Mouse (Mus musculus) adrenal gland, postnatal 4 days (tissue): ENCODE results near the gene Serbp1. TPM values are rescaled to one million over a fixed set of nuclear protein-coding genes. Genes with fewer than 3 reads are reported as not detected.

Source experiments
- DNase-seq, 2 experiments: peaks; one replicate each; pipeline ENCODE4 v3.0.0; 2021 to 2022; ENCODE audit warnings: low spot score in 2 of 2, mixed read lengths in 2 of 2
- total RNA-seq, 2 experiments: library from RNA; stranded (reverse); gene quantifications; 2 replicates each; pipeline ENCODE4 v1.2.3; 2021

Gene Serbp1
- total RNA-seq, 2 experiments from 2014 or later = 354 to 387 TPM

DNA sequence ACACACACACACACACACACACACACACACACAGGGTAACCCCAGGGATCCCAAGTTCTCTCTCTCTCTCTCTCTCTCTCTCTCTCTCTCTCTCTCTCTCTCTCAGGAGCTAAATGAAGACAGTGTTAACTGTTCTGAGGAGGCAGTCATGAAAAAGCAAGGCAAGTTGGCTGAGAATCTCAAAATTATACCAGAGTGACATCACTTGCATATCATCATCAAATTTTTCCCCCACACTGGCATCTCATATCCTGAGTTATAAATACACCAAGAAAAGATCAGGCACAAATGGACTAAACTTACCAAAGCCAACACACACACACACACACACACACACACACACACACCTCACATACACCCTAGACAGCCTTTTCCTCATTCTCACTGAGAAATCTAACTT, 7.0 kb upstream of the Serbp1 start:
- DNase-seq = no peak

DNA sequence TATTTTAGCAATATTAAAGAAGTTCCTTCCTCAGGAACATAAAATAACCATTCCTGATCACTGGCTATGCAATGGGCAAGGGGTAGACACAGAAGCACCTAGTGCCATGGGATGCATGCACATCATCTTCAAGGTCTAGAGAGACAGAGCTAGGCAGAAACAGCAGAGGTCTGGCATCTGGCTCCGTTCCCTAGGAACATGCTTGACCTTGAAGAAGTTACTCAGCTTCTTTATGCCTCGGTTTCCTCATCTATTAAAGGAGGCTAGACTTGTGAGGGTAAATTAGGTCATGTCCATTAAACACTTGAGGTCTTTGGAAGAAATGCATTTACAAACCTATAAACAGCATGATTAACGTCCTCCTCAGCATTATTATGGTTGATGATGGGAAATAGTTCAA, 2.3 kb upstream of the Serbp1 start:
- no peak for DNase-seq

DNA sequence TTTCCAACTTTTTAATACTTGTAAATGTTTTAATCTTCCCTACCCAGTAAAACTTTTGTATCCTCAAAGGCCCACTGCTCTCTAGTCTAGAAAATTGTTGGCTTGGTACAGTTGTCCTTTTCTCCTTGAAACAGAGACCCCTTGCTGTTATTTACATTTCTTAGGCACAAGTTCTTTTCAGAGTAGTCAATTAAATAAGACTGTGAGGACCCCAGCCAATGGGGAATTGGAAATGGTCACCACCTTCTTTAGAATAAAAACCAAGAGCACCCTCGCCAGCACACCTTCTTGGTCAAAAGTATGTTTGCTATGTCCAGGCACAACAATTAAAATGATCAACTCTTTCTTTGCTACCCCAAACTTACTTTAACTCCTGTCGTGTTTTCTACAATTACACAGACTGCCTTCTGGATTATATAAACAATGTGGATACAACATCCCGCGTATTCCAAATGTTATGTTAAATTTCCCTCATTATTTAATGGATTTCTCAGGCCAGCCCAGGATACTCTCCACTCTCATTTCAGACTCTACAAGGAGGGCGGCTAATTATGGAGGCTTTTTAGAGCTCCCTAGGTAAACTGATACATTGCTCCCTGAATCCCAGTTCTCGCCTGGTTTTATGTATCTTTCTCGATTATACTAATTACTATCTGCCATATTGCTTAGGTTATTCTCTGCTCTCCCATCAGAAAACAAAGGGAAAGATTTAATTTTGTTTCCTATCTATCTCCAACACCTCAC, 1.3 kb upstream of the Serbp1 start:
- DNase-seq = no peak

DNA sequence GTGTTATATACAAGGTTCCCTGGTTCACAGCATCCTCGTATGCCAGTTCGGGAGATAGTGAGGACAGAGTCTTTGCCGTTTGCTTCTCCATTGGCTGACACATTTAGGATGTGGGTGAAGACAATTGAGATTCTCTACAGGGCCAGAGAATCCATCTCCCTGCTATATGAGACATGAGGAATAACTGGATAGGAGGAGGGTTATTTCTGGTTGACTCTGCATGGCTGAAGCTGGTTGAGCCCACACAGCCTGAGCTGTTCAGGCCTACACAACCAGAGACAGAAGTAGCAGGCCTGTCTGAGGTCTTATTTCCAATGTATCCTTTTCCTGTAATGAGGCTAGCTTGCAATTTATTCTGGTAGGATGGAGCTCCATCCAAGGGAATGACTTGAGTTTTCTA, 3.3 kb downstream of the Serbp1 start:
- no peak for DNase-seq

DNA sequence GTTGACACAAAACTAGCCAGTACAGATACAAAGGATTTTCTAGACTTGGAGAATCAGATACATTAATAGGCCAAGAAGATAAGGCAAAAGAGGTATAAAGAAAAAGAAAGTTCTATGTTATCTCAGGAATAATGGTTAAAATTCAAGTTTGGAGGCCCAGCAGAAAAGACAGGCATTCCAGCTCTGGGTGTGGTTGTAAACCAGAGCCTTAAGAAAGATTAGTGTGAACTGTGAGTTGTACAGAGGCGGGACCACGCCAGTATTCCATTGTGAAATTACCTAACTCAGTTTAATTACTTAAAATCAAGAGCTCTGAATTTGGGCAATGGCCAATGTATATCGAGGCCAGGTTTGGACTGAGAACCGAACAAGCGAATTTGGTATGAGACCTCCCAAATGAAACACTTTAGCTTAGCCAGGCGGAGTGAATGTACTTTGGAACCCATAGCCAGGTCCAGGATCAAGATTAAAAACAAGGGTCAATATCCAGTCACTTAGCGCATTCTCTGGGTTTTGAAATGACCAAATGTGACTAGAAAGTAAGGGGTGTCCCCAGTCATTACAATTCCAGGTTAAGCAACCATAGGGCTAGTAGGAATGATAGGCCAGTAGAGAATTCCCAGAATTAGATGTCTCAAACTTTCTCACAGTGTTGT, 5.9 kb downstream of the Serbp1 start:
- no peak for DNase-seq

DNA sequence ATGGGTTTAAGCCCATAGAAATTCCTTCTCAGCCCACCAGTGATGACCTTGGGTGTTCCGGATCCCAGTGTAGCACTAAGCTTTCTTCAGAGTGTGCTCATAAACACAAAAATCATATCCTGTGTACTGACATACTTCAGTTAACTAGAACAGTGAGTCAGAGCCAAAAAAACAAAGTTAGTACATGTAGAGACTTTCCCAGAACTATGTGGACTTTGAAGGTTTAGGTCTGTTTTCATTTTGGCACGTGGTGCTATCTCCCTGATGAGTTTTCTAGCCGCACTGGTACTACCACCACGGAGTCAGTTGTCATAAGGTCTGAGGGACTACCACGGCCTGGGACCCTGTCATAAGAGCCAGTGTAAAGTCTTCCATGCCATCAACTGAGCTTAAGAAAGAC, 6.5 kb downstream of the Serbp1 start:
- DNase-seq = no peak

DNA sequence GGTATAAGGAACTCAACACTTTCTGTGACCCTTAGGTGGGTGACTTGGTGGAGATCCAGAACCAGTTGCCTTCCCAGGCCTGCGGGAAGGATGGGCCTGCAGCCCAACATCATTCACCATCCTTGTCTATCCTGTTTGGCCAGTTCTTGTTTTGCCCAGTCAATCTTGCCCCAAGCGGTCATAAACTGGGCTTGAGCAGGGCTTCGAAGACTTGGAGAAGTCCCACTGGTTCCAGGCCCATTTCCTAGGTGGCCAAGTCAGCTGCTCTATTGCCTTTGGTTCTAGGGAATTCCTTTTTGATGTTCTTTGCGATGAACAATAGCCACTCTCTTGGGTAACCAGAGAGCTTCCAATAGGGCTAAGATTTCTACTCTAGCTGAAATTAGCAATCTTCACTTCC, 13.1 kb downstream of the Serbp1 start:
- DNase-seq = no peak

DNA sequence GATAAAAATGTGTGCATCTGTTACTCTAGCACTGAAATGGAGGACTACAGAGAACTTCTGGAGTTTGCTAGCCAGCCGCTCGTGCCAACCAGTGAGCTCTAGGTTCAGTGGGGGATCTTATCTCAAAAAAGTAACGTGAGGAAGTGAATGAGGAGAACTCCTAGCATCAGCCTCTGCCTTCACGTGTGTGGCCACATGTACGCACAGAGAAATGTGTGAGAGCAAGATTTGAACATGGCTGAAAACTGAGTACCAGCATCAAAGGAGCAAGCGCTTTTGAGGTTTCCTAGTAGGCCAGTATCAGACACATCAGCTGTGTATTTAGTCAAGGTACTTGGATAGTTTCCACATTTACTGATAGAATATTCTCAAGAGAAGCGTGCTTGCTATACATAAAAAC, 27.0 kb downstream of the Serbp1 start:
- no peak for DNase-seq

DNA sequence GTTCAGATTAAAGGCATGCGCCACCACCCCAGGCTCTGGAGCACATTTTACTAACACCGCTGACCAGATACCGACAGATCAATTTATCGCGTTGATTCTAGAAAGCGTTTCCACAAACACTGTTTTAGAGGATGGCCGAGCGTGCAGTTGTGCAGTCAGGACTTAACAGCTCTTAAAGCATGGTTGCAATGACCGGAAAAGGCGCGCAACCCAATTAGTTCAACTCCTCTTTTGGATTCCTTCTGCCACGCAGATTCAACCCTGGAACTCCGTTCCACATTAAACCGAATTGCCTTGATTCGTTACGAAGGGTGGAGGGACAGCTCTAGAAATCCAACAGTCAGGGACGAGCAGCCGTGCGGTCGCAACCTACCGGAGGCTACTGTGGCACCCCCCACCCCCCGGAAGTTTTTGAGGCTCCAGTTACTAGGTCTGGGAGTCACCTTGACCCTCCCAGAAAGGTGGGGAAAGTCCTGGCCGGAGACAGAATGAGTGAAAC, 28.2 kb downstream of the Serbp1 start:
- DNase-seq = no peak

DNA sequence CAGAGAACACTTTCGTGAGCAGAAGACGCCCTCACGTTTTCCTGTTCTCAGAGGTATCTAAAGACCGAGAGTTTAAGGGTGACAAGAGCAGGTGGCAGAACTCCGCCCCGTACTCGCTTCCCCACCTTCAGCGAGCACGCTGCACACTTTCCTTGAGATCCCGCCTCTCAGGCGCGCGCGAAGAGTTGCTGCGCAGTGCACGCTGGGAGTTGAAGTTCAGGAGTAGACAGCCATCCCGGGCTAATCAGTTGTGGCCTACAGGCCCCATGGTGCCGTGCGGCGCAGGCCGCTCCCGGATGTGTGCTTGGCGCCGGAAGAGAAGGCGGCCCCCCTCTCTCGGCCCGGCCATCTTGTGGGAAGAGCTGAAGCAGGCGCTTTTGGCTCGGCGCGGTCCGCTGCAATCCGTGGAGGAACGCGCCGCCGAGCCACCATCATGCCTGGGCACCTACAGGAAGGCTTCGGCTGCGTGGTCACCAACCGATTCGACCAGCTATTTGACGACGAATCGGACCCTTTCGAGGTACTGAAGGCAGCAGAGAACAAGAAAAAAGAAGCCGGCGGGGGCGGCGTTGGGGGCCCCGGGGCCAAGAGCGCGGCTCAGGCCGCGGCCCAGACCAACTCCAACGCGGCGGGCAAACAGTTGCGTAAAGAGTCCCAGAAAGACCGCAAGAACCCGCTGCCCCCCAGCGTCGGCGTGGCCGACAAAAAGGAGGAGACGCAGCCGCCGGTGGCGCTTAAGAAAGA, 28.9 kb downstream of the Serbp1 start:
- DNase-seq = peak; percentile 84 to 89

DNA sequence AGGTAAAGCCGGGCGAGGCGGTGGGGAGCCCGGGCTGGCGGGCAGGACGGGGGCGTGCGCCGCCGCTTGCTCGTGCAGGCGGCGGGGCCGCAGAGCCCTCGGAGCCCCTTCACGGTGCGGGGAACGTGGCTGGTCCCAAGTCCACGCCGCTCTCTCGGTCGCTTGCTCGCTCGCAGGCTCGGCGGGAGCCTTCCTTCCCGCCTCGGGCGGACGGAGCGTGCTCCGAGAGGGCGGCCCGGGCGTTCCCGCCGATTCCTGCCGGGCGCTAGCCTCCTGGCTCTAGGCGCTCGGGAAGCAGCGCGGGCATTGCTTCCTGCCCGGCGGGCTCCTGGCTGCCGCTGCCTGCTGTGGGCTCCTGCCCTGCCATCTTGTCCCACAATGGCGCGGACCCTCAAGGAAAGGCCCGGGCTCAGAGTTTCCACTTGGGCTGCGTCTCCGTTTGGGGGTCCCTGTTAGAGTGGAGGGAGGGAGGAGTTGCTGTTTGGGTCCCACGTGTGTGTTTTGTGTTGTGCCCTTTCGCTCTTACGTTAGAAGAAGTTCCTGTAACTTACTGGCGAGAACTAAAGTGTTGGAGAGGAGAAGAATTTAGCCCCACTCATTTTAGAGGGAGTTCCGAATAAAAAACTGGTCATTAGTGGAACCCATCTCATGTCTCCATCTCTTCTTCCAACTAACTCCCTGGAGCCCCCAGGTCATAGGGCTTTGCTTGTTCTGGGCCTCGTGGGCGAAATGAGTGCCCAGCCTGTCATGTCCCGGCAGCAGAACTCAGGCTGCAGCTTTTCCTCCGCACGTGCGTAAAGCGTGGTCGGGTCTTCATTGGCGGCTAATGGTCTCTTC, 29.6 kb downstream of the Serbp1 start:
- DNase-seq = peak; percentile 5 to 19

DNA sequence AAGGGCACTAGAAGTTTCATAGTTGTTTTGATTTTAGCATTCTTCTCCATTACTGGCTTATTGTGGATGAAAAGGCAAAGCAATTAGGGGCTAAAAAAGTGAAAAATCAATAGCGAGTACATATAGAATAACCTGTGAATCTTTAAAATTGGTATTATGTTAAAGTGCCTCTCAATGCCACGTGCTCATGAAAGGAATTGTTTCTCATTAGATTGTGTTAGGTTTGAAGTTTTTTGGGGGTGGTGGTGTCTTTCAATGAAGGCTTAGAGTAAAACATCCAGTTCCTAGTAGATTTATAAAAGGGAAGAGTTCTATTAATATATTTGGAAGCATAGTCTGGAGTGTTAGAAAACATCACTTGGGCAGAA, 30.3 kb downstream of the Serbp1 start:
- DNase-seq = no peak

DNA sequence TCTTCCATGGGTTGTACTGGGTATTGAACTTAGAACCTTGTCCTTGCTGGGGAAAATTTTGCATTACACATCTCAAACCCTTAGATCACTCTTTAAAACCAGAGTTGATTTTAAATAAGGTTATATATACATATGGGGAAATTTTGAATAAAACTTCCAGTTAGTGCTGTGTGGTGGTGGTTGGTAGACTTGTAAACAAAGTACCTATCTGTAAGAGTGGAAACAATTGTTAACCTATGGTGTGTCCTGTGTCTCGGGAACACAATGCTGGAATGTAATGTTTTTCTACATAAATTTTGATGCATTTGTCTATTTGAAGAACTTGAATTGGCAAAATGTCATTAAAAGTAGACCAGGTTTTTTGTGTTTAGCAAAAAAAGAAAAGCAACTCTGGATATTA, 31.0 kb downstream of the Serbp1 start:
- no peak for DNase-seq

DNA sequence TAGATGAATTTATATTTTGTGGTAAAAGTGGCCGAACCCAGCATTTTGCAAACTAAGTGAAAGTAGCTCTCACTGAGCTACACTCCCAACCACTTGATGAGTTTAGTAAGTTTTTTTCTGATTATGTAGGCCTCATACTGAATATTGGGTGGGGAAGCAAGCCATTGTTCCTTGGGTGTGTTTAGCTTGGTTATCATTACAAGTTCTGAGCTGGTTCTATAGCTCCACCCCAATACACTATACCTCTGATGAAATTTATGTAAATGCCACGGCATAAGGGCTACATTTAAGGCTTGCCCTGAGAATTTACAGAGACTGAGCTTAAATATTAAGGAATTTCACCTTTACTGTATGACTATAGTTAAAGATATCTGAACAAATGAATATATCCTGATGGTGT, 31.5 kb downstream of the Serbp1 start:
- no peak for DNase-seq

DNA sequence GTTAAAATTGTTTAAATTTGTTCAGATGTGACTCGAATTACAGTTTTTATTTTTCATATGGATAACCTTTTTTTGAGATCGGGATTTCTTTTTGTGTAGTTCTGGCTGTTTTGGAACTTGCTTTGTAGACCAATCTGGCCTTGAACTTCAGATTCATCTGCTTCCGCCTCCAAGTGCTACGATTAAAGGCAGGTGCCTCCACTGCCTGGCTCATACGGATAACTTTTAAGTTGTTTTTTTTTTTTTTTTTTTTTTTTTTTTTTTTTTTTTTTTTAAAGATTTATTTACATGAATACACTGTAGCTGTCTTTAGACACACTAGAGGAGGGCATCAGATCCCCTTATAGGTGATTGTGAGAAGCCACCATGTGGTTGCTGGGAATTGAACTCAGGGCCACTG, 40.0 kb downstream of the Serbp1 start:
- DNase-seq = no peak

DNA sequence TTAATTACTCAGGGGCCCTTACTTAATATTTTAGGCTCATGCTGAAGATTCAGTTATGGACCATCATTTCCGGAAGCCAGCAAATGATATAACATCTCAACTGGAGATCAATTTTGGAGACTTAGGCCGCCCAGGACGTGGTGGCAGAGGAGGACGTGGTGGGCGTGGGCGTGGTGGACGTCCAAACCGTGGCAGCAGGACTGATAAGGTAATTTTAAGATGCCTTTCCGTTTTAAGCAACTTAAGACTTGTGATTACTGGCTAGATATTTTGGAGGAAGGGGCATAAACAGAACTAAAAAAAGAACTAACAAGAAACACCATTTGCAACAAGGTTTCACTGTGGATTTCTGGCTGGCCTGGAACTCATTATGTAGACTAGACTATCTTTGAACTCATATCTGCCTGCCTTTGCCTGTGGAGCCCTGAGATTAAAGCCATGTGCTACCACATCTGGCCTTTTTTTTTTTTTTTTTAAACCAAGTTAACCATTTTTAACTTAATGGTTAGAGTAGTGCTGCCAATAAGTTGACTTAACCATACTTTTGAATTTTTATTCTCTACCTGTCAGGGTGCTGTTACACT, 43.7 kb downstream of the Serbp1 start:
- no peak for DNase-seq

DNA sequence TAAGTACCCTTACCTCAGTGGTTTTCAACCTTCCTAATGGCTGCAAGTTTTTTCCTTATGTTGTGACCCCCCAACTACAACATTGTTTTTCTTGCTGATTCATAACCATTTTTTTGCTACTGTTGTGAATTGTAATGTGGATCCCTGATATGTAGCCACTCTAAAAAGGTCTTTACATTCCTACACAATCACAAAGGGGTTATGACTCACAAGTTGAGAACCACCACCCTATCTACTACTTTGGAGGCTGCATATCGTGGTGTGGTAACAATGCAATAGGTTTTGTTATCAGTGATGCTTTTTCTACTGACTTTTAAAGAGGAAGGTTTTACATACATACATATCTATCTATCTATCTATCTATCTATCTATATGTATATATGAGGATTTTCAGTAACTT, 44.9 kb downstream of the Serbp1 start:
- DNase-seq = no peak

DNA sequence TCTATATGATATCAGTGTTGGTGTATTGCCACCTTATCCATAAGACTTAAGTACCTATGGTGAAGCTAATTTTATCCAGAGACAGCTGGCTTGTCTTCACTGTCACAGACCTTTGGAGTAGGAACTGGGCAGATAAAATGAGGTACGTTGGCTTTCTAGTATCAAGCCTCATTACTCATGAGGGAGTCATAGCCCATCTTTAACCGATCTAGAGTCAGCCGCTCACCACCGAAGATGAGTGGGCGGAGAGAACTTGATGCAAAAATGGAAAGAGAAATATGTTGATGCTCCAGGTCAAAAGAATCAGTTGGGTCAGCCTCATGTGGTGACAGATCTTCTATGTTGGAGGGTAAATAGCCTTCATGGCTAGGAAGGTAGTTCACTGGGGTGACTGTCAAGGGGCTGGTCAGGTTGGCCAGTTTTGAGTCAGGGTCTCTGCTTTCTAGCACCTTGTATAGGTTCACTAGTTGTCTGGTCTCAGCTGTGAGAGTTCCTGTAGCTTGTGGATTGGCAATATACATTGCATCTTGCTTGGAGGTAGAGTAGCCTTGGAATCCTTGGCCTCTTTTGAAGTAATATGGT, 54.2 kb downstream of the Serbp1 start:
- no peak for DNase-seq

DNA sequence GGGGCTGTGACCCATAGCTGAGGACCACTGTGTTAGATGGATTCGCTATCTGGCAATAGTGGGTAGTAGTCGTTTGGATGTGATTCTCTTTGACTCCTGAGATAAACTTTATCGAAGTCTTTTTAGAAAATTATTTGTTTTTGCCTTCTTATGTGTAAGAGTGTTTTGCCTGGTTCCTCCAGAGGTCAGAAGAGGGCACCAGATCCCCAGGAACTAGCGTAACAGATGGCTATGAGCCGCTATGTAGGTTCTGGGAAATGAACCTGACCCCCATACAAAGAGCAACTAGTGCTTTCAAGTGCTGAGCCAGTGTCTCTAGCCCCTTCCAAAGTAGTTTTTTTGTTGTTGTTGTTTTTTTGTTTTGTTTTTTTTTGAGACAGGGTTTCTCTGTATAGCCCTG, 58.1 kb downstream of the Serbp1 start:
- no peak for DNase-seq

DNA sequence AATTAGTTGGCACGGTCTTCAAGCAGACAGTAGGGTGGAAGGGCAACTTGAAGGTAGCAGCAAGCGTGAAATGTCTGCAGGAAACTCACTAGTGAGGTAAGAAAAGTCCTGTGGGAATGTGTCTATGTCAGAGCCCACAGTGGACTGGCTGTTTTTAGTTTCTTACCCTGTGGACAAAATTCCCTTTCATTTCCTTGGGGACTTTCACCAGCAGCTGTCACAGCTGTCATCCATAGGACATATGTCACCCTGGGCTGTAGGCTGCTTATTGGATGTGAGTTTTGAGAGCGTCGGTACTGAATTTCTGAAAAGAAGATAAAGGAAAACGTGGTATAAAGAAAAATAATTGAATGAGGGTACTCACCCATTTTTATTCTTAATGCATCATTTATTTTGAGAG, 60.8 kb downstream of the Serbp1 start:
- DNase-seq = no peak

DNA sequence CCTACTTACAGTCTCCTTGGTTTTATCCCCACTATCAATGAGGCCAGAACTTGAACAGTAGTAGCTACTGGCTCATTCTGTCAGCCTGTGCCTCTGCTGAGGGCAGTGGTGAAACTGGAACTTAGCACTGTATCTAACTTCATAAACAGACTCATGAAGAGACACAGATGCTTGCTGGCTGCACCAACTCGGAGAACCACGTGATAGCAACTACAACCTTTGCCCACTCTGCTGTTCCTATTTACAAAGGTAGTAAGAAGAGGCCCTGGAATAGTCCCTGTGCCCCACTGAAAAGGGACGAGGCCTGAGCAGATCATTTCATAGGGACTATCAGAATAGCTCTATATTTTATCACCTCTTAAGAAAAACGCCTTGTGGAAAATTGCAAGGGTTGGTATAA, 62.3 kb downstream of the Serbp1 start:
- DNase-seq = no peak
